Mouse (Mus musculus) left cerebral cortex, adult 18-20 months (tissue): ENCODE measurements around the gene Plekha5. TPM values are rescaled to one million over a fixed set of nuclear protein-coding genes. Genes with fewer than 3 reads are reported as not detected.

Experiments
- DNase-seq, 2 experiments: peaks; one replicate each; pipeline ENCODE4 v3.0.0; 2021 to 2022; ENCODE audit warnings: low spot score in 2 of 2, mixed read lengths in 1 of 2
- long read RNA-seq, 2 experiments: library from polyadenylated mRNA; stranded (forward); transcript quantifications; one replicate each; pipeline ENCODE4 v2.0.0; 2021
- total RNA-seq, 2 experiments: library from RNA; stranded (reverse); gene quantifications; 2 replicates each; pipeline ENCODE4 v1.2.3; 2021

Gene Plekha5
- 100 to 1,000 TPM; 110 to 111 TPM for total RNA-seq
- long read RNA-seq, experiment 1, full-length matches to known transcripts, result 1 of 31 reads
- long read RNA-seq, experiment 1, partial matches to known transcripts, result 9 of 31 reads
- long read RNA-seq, experiment 1, other reads (novel, unspliced or antisense), result 21 of 31 reads
- long read RNA-seq, experiment 2, partial matches to known transcripts, result 6 of 20 reads
- long read RNA-seq, experiment 2, other reads (novel, unspliced or antisense), result 14 of 20 reads

GRCm38 (mm10) chr6:140423846-140424200, at the start of gene Plekha5:
Gene Plekha5 (plus strand): TSS chr6:140424054.
- DNase-seq, result peak; percentile 41 to 55

DNA sequence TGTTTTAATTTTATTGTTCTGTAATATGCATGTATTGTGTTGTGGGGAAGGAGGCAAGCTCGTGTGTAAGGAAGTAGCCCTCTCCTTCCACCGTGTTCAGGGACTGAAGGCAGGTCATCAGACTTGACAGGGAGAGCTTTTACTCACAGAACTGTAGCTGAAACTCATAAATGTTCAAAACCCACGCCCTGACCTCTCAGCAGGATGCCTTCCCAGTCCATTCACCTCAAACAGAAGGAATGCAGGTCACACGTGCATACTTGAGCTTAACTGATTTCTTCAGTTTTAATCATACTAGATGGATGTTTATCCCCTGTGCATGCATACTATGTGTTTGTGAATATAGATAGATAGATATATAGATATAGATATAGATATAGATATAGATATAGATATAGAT, 48.2 kb upstream of the Plekha5 start:
- no peak for DNase-seq

GRCm38 (mm10) chr6:140380588-140380987, 43.3 kb upstream of the Plekha5 start:
- DNase-seq, result no peak

GRCm38 (mm10) chr6:140381162-140381561, 42.7 kb upstream of the Plekha5 start:
- no peak for DNase-seq

DNA sequence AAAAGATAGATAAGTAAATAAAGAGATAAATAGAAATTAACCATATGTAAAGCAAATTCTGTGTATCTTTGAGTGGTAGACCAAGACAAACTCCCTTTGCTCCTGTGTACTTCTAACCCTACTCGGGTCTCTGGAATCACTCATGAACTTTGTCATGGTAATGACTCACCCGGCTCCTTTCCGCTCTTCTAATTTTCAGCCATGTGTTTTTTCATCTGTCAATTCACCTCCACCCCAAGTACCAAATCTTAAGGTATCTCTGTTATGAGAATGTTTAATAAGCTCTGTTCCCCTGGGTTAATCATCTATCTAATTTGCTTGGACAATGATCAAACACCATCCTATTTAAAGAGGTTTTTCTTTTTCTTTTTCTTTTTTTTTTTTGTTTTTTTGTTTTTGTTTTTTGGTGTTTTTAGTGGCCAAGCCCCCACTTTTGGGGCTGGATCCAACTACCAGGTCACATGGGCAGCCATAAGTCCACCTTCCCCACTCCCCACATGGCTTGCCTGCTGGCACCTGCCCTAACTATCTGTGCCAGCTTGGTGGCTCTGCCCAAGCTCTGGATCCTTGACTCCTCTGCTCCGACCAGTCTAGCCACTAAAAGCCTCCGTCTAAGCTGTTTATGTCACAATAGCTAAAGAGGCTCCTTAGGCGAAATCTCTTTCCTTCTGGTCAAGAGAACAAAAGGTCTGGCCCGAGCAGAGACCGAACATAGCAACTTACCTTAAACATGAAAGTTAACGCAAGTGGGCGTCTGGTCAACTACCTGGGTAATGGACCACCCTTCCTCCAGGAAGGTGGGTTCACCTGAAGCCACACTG, 40.1 kb upstream of the Plekha5 start:
- no peak for DNase-seq

GRCm38 (mm10) chr6:140396687-140397086, 27.2 kb upstream of the Plekha5 start:
- DNase-seq, result no peak

DNA sequence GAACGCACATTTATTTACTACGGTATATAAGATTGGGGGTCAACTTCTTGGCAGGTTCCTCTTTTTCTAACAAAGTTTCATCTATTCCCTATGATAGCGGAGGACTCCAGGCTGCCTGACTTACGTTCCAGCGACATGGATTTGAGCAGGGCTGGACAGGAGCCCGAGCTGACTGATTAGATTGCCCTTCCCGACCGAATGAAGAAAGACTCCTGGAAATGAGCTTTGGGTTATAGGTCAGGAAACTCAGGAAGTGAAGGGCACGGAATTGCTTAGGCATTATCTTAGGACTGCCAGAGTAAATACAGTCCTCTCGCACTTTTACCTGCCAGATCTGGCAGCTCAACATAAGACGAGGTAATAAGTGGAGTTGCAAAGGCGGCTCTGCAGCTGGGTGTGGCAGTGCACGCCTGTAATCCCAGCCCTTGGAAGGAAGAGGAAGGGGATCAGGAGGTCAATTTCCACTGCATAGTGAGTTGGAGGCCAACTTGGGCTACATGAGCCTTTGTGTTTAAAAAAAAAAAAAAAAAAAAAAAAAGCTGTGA, 21.0 kb upstream of the Plekha5 start:
- DNase-seq, result no peak

DNA sequence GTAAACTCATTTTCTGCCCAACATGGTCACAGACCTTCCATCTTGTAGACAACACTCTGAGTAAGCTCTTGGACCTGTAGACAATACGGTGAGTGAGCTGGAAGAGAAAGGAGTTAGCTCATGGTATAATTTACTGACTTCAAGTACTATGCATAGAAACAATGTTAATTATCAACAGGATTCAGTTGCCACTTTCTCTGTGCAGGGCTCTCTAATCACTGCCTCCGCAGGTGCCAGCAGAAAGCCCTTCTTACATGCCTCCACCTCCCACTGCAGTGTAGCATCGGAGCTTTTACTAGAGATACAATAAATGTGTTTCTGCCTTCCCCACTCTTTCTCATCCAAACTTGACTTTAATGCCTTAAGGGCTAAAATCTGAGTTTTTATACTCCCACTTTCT, 11.9 kb upstream of the Plekha5 start:
- DNase-seq, result no peak

GRCm38 (mm10) chr6:140423041-140423845, 611 bp upstream of the Plekha5 start:
- DNase-seq, result no peak

DNA sequence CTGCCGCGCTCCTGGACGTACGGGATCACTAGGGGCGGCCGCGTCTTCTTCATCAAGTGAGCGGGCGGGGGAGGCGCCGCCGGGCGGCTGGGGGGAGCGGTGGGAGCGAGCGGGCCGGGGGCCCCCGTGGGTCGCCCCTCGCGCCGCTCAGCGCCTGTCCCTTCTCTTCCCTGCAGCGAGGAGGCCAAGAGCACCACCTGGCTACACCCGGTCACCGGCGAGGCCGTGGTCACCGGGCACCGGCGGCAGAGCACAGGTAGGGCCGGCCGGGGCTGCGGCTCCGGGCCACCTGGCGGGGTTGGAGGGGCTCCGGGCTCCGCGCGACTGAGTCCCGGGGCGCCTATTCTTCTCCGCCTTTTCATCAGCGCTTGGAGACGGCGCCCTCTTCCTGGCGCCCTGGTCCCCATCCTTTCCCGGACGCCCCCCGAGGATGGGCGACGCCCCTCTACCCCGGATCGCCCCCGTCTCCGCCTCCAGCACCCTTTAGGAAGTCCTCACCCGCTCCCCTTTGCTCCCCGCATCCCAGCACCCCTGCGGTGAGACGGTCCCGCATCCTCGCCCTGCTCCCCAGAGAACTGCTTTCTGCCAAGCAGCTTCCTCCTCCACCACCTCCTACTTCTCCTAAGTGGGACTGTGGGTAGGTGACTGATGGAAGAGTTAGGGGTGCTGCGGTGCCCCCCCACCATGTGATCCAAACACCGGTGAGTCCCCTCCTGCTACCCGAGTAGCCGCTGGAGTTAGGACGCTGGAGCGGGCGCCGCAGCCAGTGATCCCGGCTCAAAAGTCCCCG, 542 bp downstream of the Plekha5 start:
- DNase-seq, result peak; percentile 34 to 40

DNA sequence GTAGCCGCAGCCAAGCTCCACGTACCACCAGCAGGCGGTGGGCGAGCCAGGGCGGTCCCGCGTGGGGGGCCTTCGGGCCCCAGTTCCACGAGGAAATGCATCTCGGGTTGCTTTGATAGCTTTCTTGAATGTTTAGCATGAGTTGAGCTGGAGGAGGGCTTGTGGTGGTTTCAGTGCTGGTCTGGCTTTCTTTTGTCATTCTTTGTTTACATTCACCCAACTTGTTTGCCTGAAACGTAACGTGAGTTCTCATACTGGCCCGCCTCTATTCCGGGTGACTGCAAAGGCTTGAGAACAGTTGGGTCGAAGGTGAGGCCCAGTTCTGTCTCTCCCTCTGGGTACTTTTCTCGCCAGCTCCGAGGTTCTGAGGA, 1.1 kb downstream of the Plekha5 start:
- peak; percentile 32 to 57 for DNase-seq

DNA sequence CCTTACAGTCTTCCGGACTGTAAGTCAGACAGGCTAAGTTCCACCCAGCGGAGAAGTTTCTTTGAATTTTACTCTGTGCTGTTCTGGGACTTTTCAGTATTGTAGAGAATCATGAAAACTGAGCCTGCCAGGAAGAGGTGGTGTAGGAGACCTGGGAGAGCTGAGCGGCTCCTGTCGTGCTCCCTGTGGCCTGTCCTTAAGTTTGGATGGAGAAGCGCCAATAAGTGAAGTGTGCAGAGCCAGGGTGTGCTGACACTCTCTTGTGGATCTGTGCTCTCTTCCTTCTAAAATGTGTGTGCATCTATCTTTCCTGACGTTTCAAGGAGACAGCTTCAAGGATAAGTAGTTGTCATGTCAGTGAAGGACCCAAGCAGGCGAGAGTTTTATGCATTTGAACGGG, 5.4 kb downstream of the Plekha5 start:
- DNase-seq, result no peak

DNA sequence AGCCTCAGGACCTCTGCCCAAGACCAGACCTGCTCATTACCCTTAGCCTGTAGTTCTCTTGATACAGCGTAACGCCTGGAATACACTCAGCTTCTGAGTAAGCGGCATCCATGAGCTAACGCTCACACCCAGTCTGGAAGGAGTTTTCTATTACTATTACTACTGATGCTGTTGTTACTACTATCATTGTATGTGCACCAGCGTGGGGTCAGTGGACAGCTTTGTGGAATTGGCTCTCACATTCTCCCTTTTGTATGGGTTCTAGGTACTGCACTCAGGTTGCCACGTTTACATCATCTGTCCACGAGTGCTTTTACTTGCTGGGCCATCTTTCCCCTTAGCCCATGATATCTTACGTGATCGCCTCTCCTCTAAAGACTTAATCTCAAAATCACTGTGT, 8.5 kb downstream of the Plekha5 start:
- DNase-seq, result no peak

- peak in 1 of 2 experiments; percentile 63 for DNase-seq
Observed at GRCm38 (mm10) chr6:140443374-140443773, 19.5 kb downstream of the Plekha5 start.

DNA sequence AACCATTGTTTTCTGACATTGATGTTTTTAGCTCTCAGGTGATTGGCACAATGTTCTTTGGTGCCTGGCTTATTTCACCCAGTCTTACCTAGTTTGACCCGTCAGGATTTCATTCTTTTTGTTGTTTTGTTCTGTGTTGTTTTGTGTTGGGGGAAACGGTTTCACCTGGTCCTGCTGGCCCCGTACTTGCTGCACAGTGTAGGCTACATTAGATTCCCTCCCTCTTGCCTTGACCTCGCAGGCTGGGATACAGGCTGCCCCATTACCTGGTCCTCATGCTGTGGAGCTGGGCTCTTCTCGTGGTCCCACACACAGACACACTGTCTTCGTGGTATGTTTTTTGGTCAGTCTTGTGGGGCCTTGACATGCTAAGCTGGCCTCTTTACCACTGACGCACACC, 20.3 kb downstream of the Plekha5 start:
- no peak for DNase-seq

GRCm38 (mm10) chr6:140444855-140445465, 21.1 kb downstream of the Plekha5 start:
- no peak for DNase-seq

DNA sequence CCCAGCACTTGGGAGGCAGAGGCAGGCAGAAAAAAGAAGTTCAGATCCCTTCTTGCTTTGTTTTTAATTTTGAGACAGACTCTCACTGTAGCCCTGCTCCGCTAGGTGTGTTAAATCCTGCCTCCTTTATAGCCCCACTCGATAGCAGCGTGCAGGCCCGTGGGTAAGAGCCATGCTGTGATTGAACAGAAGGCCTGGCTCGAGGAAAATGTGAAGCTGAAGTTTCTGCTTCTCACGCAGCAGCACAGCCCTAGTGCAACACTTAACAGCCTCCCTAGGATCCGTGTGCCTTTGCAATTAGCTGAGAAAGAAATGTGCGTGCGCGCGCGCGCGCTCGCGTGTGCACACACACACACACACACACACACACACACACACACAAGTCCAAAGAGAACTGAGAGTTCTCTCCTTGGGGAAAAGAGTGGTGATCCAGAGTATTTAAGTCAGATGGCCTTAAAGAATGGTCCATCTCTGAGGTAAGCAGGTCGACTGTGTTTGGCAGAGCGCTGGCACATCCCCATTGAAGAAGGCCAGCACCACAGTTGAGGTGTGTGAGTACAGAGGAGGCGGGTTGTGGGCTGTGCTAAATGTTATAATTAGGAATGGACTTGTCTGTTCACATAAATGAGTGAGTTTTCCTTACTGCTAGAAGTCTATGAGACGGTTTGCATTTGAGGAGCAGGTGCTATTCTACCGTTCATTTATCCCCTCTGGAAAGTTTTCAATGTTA, 24.3 kb downstream of the Plekha5 start:
- no peak for DNase-seq

GRCm38 (mm10) chr6:140450693-140451092, 26.8 kb downstream of the Plekha5 start:
- no peak for DNase-seq

DNA sequence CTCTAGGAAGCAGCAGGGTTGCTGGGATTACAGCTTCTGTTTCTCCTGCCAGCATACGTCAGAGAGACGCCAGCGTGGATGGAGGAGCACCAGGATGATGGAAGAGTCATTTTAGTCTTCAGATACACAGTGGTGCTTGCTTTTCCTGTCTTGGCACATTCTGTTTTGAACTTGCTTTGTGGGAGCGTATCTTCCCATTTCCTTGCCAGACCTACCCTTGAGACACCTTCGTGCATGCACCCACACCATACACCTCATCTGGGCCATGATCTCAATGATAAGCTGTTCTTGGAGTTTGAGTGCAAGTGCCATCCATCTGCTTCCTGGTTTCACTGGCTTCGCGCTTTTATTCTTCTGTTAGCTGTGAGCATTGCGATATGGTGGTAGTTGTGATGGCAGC, 28.9 kb downstream of the Plekha5 start:
- DNase-seq, result no peak

GRCm38 (mm10) chr6:140453454-140453853, 29.6 kb downstream of the Plekha5 start:
- no peak for DNase-seq
